Mouse (Mus musculus) olfactory bulb, adult 2 months (tissue): ENCODE data around the gene Slc16a3. TPM values are rescaled to one million over a fixed set of nuclear protein-coding genes. Genes with fewer than 3 reads are reported as not detected.

Experiments
- H3K27ac ChIP-seq: fragments of 200-500 bp; 2 replicates; pipeline ENCODE4 v1.5.1; 2012; ENCODE audit warnings: low read depth, low read length; ENCODE audit not compliant: insufficient read depth
- H3K4me1 ChIP-seq: fragments of 200-500 bp; 2 replicates; pipeline ENCODE4 v1.6.1; 2012; ENCODE audit warnings: low read length; ENCODE audit not compliant: control insufficient read depth, insufficient read depth
- H3K4me3 ChIP-seq: fragments of 200-500 bp; 2 replicates; pipeline ENCODE4 v1.5.1; 2012; ENCODE audit warnings: mild to moderate bottlenecking, low read depth, low read length, moderate library complexity; ENCODE audit not compliant: insufficient read depth
- CTCF ChIP-seq: fragments of 200-500 bp; IDR thresholded peaks from 2 replicates; pipeline ENCODE4 v1.5.1; 2012; ENCODE audit warnings: low read depth, mild to moderate bottlenecking, low read length, moderate library complexity; ENCODE audit not compliant: insufficient read depth
- POLR2A ChIP-seq: fragments of 200-500 bp; IDR thresholded peaks from 2 replicates; pipeline ENCODE4 v1.6.1; 2012; ENCODE audit warnings: mild to moderate bottlenecking, low read depth, low read length, moderate library complexity; ENCODE audit not compliant: insufficient read depth
- WGBS: fragments of 180-500 bp; shearing (Covaris S2); methylation state at CpG from one replicate; pipeline ENCODE4 v1.1.7; 2018; 5-methylcytosine and 5-hydroxymethylcytosine counted together
- polyA plus RNA-seq: library from polyadenylated mRNA; stranded (reverse); fragments of >200 nt; gene quantifications from 2 replicates; pipeline ENCODE4 v1.2.4, GENCODE M21; 2012; ENCODE audit warnings: low replicate concordance; ENCODE audit not compliant: missing spikeins, insufficient read depth, insufficient read length

Gene Slc16a3
- polyA plus RNA-seq = not detected in 2 replicates

DNA sequence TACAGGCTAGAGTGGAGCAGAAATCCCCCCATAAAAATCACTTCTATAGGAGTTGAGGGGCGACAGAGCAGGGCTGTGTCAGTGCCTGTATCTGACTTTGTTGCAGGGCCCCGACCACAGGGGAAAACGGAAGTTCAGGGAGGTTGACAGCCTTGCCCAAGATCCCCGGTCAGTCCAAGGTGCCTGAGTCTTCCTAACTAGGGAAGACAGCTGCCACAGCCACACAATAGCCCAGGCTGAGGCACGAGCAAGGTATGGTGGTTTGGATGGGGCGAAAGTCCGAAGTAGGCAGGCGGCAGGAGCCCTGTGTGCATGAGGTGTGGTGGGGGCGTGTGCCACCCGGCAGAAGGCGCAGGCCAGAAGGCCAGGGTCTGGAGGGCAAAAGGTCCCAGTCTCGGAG lies at the start of gene Slc16a3:
Gene Slc16a3 (plus strand): TSS at position 153 of the 400 bp plus-strand sequence.
- peaks cover 27% of the 10 kb centered on the region for H3K4me1 ChIP-seq
- 41% methylated on average over 12 of the region's 12 CpGs for WGBS
- TF ChIP-seq CTCF = no peak
- no peak for TF ChIP-seq POLR2A
- H3K4me3 ChIP-seq = peak within 1 kb of the TSS; percentile 36
- H3K27ac ChIP-seq = no peak within 1 kb of the TSS

DNA sequence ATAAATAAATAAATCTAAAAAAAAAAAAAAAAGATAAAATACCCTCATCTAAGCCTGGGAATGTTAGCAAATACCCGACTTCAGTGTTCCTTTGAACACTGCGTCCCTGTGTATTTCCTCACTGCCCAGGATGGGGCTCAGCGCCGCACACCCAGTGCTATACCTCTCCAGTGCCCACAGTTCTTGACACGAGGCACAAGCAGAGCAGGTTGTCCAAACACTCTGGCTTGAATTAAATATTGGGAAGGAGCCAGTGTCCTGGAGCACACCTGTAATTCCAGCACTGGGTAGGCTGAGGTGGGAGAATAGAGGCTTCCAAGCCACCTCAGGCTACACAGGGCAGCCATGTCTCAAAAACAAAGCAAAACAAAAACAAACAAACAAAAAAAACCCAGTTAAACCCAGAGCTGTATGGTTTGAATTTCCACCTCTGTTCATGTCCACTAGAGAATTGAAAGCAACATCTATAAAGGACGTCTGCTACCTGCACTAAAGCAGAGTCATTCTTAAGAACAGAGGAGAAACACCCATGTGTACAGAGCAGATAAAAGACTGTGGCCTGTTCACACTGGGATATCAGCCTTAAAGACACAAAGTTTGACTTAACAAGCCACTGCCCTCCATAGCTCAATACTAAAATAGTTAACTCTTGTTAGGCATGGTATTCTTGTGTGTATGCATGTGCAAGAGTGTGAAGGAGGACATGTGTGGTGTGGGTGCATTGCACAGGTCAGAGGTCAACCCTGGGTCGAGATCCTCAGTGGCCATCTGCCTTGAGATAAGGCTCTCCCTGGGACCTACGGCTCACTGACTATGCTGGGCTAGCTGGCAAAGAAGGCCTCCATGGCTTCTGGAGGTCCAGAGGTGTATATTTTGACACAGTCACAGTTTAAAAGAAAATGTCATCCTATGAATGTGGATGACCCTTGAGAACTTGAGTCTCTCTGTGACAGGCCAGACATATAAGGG lies 47.7 kb upstream of the Slc16a3 start:
- Histone ChIP-seq H3K27ac (no peak overlapping the region), H3K4me1 (peaks cover 3% of the 10 kb centered on the region), H3K4me3 (no peak overlapping the region)
- TF ChIP-seq POLR2A (no peak), CTCF (no peak)
- WGBS = 93% methylated on average over 8 of the region's 8 CpGs

DNA sequence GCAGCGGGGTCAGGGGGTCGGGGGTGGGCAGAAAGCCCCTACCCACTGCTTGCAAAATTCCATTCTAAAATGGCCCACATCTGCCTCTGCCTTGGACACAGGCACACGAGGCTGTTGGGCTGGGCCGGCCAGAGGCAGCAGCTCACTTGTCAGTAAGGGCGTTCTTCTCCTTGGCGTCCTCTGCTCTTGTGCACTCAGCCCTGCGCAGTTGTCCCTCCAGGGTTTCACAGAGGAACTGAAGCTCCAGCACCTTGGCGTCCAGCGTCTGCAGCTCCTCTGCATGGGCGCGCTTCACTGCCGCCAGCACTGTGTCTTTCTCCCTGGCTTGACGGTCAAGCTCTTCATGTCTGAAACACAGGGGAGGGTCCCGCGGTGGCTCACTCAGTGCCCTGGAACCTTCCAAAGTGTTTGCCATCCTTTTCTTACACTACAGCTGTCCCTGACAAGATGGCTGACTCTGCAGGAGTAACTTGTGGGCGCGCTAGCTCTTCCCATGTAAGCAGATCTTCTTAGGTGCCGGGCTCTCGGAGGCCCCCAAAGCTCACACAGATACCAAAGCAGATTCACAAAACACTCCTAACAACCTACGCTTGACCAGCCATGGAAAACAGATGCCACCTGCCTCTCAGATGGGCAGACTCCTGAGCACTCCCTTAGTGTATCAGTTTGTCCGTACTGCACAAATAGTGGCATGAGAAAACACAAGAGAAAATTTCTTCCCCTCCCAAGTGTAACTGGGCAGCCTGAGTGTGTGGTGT lies 46.4 kb upstream of the Slc16a3 start:
- 92% methylated on average over 21 of the region's 21 CpGs for WGBS
- TF ChIP-seq POLR2A = no peak
- no peak overlapping the region for H3K27ac ChIP-seq
- H3K4me1 ChIP-seq = peaks cover 4% of the 10 kb centered on the region
- no peak overlapping the region for H3K4me3 ChIP-seq

DNA sequence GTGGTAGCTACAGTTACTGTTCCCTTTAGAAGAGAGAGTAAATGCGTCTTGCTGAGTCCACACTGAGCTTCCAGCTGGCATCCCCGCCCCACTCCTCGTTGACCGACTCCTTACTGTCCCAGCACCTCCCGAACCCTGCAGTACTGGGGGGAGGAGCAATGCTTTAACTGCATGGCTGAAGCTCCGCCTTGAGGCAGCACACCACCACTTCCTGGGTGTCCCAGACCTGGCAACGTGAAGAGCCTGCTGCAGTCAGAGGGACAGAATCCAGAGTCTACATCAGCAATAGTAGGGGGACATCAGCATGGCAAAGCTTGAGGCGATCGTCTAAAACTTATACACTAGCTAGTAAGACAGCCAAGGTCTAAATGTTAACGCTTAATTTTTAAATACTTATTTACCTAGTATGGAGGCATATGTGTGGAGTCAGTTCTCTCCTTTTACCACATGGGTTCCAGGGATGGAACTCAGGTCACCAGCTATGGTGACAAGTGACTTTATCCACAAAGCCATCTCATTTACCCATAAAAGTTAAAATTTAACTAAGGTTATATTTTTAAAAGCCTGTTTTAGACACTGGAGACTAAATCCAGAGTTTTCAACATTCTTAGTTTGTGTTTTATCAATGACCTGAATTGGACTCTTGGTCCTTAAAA lies 45.7 kb upstream of the Slc16a3 start:
- WGBS = 67% methylated on average over 10 of the region's 10 CpGs
- Histone ChIP-seq H3K4me3 (no peak overlapping the region), H3K4me1 (peaks cover 4% of the 10 kb centered on the region), H3K27ac (no peak overlapping the region)
- no peak for TF ChIP-seq POLR2A
- TF ChIP-seq CTCF = no peak

GRCm38 (mm10) chr11:120903159-120903850 lies 45.0 kb upstream of the Slc16a3 start:
- 73% methylated on average over 24 of the region's 24 CpGs for WGBS
- no peak overlapping the region for H3K4me3 ChIP-seq
- TF ChIP-seq CTCF = no peak
- TF ChIP-seq POLR2A = no peak
- H3K4me1 ChIP-seq = peaks cover 4% of the 10 kb centered on the region
- no peak overlapping the region for H3K27ac ChIP-seq

DNA sequence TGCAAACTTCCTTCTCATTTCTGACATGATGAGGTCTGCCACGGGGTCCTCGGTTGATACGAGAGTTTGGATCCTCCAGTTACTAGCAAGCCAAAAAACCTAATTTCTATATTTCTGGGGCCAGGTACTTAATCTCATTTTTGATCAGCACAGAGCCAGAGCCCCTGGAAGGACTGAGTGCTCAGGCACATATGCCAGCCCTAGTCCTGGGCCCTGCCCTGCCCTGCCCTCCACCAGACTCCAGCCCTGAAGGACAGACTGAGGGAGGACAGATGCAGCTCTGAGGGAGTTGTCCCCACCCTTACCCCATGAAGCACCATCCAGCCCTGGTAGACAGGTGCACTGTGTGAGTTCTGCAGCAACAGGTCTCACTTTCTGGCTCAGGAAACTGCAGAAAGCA lies 43.7 kb upstream of the Slc16a3 start:
- TF ChIP-seq POLR2A (no peak), CTCF (no peak)
- no peak overlapping the region for H3K4me3 ChIP-seq
- H3K4me1 ChIP-seq = peaks cover 4% of the 10 kb centered on the region
- 94% methylated on average over 3 of the region's 3 CpGs for WGBS
- no peak overlapping the region for H3K27ac ChIP-seq

GRCm38 (mm10) chr11:120905430-120905873 lies 42.8 kb upstream of the Slc16a3 start:
- 6% methylated on average over 1 of the region's 1 CpGs for WGBS
- TF ChIP-seq POLR2A (no peak), CTCF (peak; percentile 80)
- peaks cover 4% of the 10 kb centered on the region for H3K4me1 ChIP-seq

GRCm38 (mm10) chr11:120913796-120914195 lies 34.5 kb upstream of the Slc16a3 start:
- WGBS = 100% methylated on average over 4 of the region's 4 CpGs
- H3K4me1 ChIP-seq = no peaks in the 10 kb centered on the region
- TF ChIP-seq POLR2A (no peak), CTCF (no peak)
- no peak overlapping the region for H3K27ac ChIP-seq
- H3K4me3 ChIP-seq = no peak overlapping the region

More at GRCm38 (mm10) chr11:120905430-120905873, 42.8 kb upstream of the Slc16a3 start:
- Histone ChIP-seq H3K4me3 (no peak overlapping the region), H3K27ac (no peak overlapping the region)
